ENCODE assay signal across 23 mouse cellular contexts in the genomic region with DNA sequence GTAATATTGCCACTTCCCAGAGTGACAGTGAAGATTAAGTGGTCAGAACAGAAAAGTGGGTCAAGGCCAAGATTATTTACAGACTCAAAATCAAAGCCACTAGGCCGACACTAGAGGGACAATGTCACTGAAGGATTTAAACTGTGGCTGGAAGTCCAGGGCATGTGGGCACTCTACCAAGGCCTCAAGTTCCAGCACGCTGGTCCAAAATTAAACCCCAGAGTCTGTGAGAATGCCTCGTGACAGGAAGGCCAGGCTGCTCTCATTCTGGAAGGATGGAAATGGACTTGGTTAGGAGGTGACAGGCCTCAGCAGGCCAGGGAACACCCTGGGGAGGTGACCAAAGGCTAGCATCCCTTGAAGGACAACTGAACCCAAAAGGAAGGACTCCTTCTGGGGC. TPM values are rescaled to one million over a fixed set of nuclear protein-coding genes. Genes with fewer than 3 reads are reported as not detected.
"Had no signal": no experiment of that assay in that cellular context is flagged by ENCODE, and none has a peak within 500 bp of the region (broad histone marks: within the 10 kb centered on the region; RNA-seq: fewer than 3 reads in every experiment).

No protein-coding gene starts in this region.

- H3K27ac ChIP-seq: limb, embryonic 12.5 days; liver, embryonic 13.5 days; lung, embryonic 15.5 days; macrophage; midbrain, embryonic 15.5 days; neural tube, embryonic 12.5 days had no signal

- DNase-seq: kidney, postnatal 36 days; layer of hippocampus, adult 9-11 months; layer of hippocampus, postnatal 36 days; liver; liver, embryonic 13.5 days; liver, postnatal 0 days; lung, postnatal 14 days; spleen, adult 18-20 months; thymus, adult 18-20 months; thymus, postnatal 14 days had no signal

- H3K27me3 ChIP-seq: liver, embryonic 13.5 days; lung, embryonic 15.5 days; midbrain, embryonic 15.5 days; neural tube, embryonic 12.5 days had no signal

- H3K4me1 ChIP-seq: limb, embryonic 12.5 days; liver, embryonic 13.5 days; lung, embryonic 15.5 days; megakaryocyte, embryonic 14.5 days; midbrain, embryonic 15.5 days; neural tube, embryonic 12.5 days had no signal

- ATAC-seq: liver, postnatal 0 days; midbrain, embryonic 15.5 days had no signal

- H3K4me3 ChIP-seq: limb, embryonic 12.5 days; liver, embryonic 13.5 days; lung, embryonic 15.5 days; megakaryocyte, embryonic 14.5 days; midbrain, embryonic 15.5 days; neural tube, embryonic 12.5 days had no signal

- H3K36me3 ChIP-seq: limb, embryonic 12.5 days; liver, embryonic 13.5 days; lung, embryonic 15.5 days; midbrain, embryonic 15.5 days; neural tube, embryonic 12.5 days had no signal

- H3K9me3 ChIP-seq: limb, embryonic 12.5 days; liver, embryonic 13.5 days; lung, embryonic 15.5 days; megakaryocyte, embryonic 14.5 days; midbrain, embryonic 15.5 days; neural tube, embryonic 12.5 days had no signal

- H3K9ac ChIP-seq: limb, embryonic 12.5 days; liver, embryonic 13.5 days; liver, postnatal 0 days; lung, embryonic 15.5 days; midbrain, embryonic 15.5 days; neural tube, embryonic 12.5 days had no signal

RNA-seq across cellular contexts. Expression of gene Alx4, which starts 33.4 kb away (rescaled TPM):
- total RNA-seq: monocyte, adult 5-6 weeks; neutrophil, adult 5-6 weeks had no signal
- polyA plus RNA-seq: liver, postnatal 0 days; macrophage; stomach, embryonic 14.5 days had no signal

RNA-seq across cellular contexts. Expression of gene Gm10803, which starts 48.4 kb away (rescaled TPM):
- total RNA-seq: layer of hippocampus, adult 18-20 months; layer of hippocampus, postnatal 36 days; left cerebral cortex, postnatal 36 days; monocyte, adult 5-6 weeks; neutrophil, adult 5-6 weeks had no signal
- polyA plus RNA-seq: limb, embryonic 12.5 days; liver, embryonic 13.5 days; liver, postnatal 0 days; lung, embryonic 15.5 days; macrophage; midbrain, embryonic 11.5 days; midbrain, embryonic 15.5 days; neural tube, embryonic 12.5 days; stomach, embryonic 14.5 days; urinary bladder, adult 2 months had no signal
